ENCODE assay signal across 9 mouse cellular contexts in the genomic region with DNA sequence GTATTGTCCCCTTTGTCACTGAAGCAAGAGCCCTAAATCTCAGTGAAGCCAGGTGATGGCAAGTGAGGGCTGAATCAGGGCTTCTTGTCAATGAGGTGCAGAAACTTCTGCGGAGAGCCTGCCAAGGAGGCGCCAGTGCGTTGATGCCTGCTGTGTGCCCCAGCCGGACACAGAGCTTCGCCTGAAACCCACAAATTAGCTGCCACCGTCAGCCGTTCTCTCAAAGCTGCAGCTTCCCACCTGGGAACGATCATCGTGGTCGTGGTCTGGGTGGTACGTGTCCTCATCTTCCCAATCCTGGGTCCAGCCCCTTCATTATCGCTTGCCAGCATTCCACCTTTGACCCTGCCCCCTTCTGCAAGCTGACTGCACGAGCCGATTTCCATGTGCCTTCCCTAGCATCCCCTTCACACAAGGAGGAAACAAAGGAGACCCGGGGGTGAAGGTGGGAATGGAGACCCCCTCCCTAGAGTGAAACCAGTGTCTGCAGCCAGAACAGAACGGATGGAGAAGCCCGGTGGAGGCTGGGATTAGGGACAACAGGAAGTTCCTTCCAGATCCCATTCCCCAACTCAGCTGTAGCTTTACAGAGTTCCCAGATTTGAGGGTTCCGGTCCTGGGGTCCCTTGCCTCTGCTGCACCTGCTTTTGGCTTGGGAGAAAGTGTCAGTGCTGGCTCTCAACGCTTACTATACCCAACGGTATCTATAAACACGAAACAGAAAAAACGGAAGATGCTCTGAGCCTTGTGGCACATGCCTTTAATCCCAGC. TPM values are rescaled to one million over a fixed set of nuclear protein-coding genes. Genes with fewer than 3 reads are reported as not detected.
DNase-seq lines count a peak whose midpoint lies in the region; ATAC-seq and TF ChIP-seq lines count a peak whose summit lies in the region.
"Had no signal": no experiment of that assay in that cellular context is flagged by ENCODE, and none has a peak within 500 bp of the region (broad histone marks: within the 10 kb centered on the region; RNA-seq: fewer than 3 reads in every experiment).

No protein-coding gene starts in this region.

- no peaks in the 10 kb centered on the region for H3K27me3 ChIP-seq in forebrain, embryonic 13.5 days
- H3K27me3 ChIP-seq in lung, embryonic 16.5 days (ENCODE audit: control insufficient read depth, insufficient read depth, low read depth, low read length), result no peaks in the 10 kb centered on the region

- H3K4me2 ChIP-seq in forebrain, embryonic 13.5 days, result peak overlapping the region; percentile 91
- peak overlapping the region; percentile 83 for H3K4me2 ChIP-seq in lung, embryonic 16.5 days (ENCODE audit: low read depth, low read length)

- peak overlapping the region; percentile 67 to 91 for H3K4me3 ChIP-seq in ES-E14 (ENCODE audit: insufficient read depth in 1 of 2, low read depth in 1 of 2, low read length in 2 of 2, poor library complexity in 1 of 2, severe bottlenecking in 1 of 2)
- peak overlapping the region; percentile 64 for H3K4me3 ChIP-seq in brown adipose tissue, adult 24 weeks (ENCODE audit: insufficient read depth, low read depth, low read length)
- peak overlapping the region; percentile 74 for H3K4me3 ChIP-seq in forebrain, embryonic 13.5 days
- H3K4me3 ChIP-seq in lung, embryonic 16.5 days (ENCODE audit: low read length), result peak overlapping the region; percentile 79

- H3K4me1 ChIP-seq in ES-E14 (ENCODE audit: control insufficient read depth in 2 of 2, insufficient read depth in 2 of 2, low read length in 2 of 2, poor library complexity in 1 of 2), result peaks cover 0 to 3% of the 10 kb centered on the region in 2 experiments; a peak in 1 of 4 replicates
- peaks cover 5% of the 10 kb centered on the region; the same call in 1 of the 2 replicates for H3K4me1 ChIP-seq in brown adipose tissue, adult 24 weeks (ENCODE audit: control insufficient read depth, insufficient read depth, insufficient read length, low read length)
- H3K4me1 ChIP-seq in forebrain, embryonic 13.5 days, result peaks cover 26% of the 10 kb centered on the region
- H3K4me1 ChIP-seq in lung, embryonic 16.5 days (replicated peaks; ENCODE audit: control insufficient read depth, insufficient read depth, low read length), result no peaks in the 10 kb centered on the region; the same call in 1 of the 2 replicates

- ATAC-seq in forebrain, embryonic 13.5 days, result peak; percentile 96
- ATAC-seq in hematopoietic stem cell, adult 5-6 weeks (replicated peaks in 1 of 2; ENCODE audit: insufficient read depth in 1 of 2, low FRiP score in 2 of 2, low TSS enrichment in 1 of 2, low read depth in 1 of 2, poor library complexity in 2 of 2, severe bottlenecking in 2 of 2), result peak; percentile 37 to 53; a peak in 3 of 4 replicates
- peak; percentile 87 for ATAC-seq in lung, embryonic 16.5 days (ENCODE audit: low read depth)

- DNase-seq in ES-E14 (ENCODE audit: low read depth, low spot score), result peak; percentile 71
- peak; percentile 70 for DNase-seq in layer of hippocampus, adult 9-10 months (ENCODE audit: low spot score)
- peak; percentile 93 for DNase-seq in retina, embryonic 14.5 days (ENCODE audit: low spot score)
- DNase-seq in spleen, postnatal 10 days (ENCODE audit: low spot score in 2 of 2), result no peak

- H3K9ac ChIP-seq in ES-E14 (ENCODE audit: insufficient read depth, low read depth, low read length, poor library complexity, severe bottlenecking), result peak overlapping the region; percentile 77
- H3K9ac ChIP-seq in forebrain, embryonic 13.5 days, result peak overlapping the region; percentile 86
- peak overlapping the region; percentile 85 for H3K9ac ChIP-seq in lung, embryonic 16.5 days (ENCODE audit: low read length)

- H3K36me3 ChIP-seq in ES-E14 (ENCODE audit: control insufficient read depth, insufficient read depth, low read length, poor library complexity, severe bottlenecking), result peaks cover 7% of the 10 kb centered on the region; the same call in 1 of the 2 replicates
- peaks cover 15% of the 10 kb centered on the region for H3K36me3 ChIP-seq in forebrain, embryonic 13.5 days (ENCODE audit: poor library complexity, severe bottlenecking)
- peaks cover 2% of the 10 kb centered on the region; the same call in 1 of the 2 replicates for H3K36me3 ChIP-seq in lung, embryonic 16.5 days (ENCODE audit: control insufficient read depth, insufficient read depth, low read length)

- under 1% methylated on average over 22 of the region's 22 CpGs for WGBS in forebrain, embryonic 13.5 days
- WGBS in lung, embryonic 16.5 days, result under 1% methylated on average over 22 of the region's 22 CpGs

- no peaks in the 10 kb centered on the region for H3K9me3 ChIP-seq in ES-E14 (ENCODE audit: control insufficient read depth, insufficient read depth, low read depth, low read length)
- H3K9me3 ChIP-seq in forebrain, embryonic 13.5 days (replicated peaks), result no peaks in the 10 kb centered on the region
- no peaks in the 10 kb centered on the region for H3K9me3 ChIP-seq in lung, embryonic 16.5 days (ENCODE audit: control insufficient read depth, low read length)

- no peak overlapping the region for H3K27ac ChIP-seq in ES-E14 (ENCODE audit: insufficient read depth, low read depth, low read length, poor library complexity, severe bottlenecking)
- no peak overlapping the region for H3K27ac ChIP-seq in brown adipose tissue, adult 24 weeks (replicated peaks; ENCODE audit: low read depth, low read length)
- H3K27ac ChIP-seq in forebrain, embryonic 13.5 days, result peak overlapping the region; percentile 54
- 0 out of 2 replicates have a peak overlapping the region, but pooled peaks have one; percentile 16 for H3K27ac ChIP-seq in lung, embryonic 16.5 days (ENCODE audit: low read length)

- in situ Hi-C loops in ES-E14 (cut with MboI; ENCODE audit: low sequenced_read_pairs in 2 of 2, unreplicated experiment in 2 of 2), result no loop called here

TF ChIP-seq in ES-E14, 5 proteins besides CTCF, POLR2A, EP300 and RAD21:
- 0 out of 2 replicates have a peak, but pooled peaks have one; percentile 15 for TF ChIP-seq ZNF384 (IDR thresholded peaks at IDR 0.05; ENCODE audit: low read depth, low read length)
- peak; percentile 87 for TF ChIP-seq HCFC1 (IDR thresholded peaks at IDR 0.05; ENCODE audit: borderline replicate concordance, insufficient read depth, low read length)
- peak; percentile 3; the same call in 1 of the 2 replicates for TF ChIP-seq ZC3H11A (IDR thresholded peaks at IDR 0.05; ENCODE audit: borderline replicate concordance, low read depth, low read length)
- TF ChIP-seq CHD2 (IDR thresholded peaks at IDR 0.05; ENCODE audit: low read depth, low read length), result peak; percentile 66; the same call in 1 of the 2 replicates
- no peak for TF ChIP-seq MAFK (IDR thresholded peaks at IDR 0.05; ENCODE audit: insufficient read depth, low read depth, low read length)

RNA-seq across cellular contexts. Expression of gene Zfp13, which starts 13.4 kb away (rescaled TPM):
- 19.9 and 26.9 TPM in 2 replicates for total RNA-seq in ES-E14 (2012; rRNA removed)
- polyA plus RNA-seq in brown adipose tissue, adult 24 weeks (2012; ENCODE audit: insufficient read depth, insufficient read length, missing spikeins), result 1.8 and 3.7 TPM in 2 replicates
- 21.2 and 26.8 TPM in 2 replicates for polyA plus RNA-seq in forebrain, embryonic 13.5 days (2015; fragmentation: Nextera tagmentation; extraction: Ambion mirVana)
- 0.25 TPM in 1 of 2 replicates, not detected in the other for total RNA-seq in hematopoietic stem cell, adult 5-6 weeks (2017)
- polyA plus RNA-seq in lung, embryonic 16.5 days (2015; fragmentation: Nextera tagmentation; extraction: Ambion mirVana), result 12.9 TPM in 2 replicates

RNA-seq across cellular contexts. Expression of gene Zscan10, which starts 14.8 kb away (rescaled TPM):
- 62.5 and 93.1 TPM in 2 replicates for total RNA-seq in ES-E14 (2012; rRNA removed)
- polyA plus RNA-seq in brown adipose tissue, adult 24 weeks (2012; ENCODE audit: insufficient read depth, insufficient read length, missing spikeins), result not detected in 2 replicates
- polyA plus RNA-seq in forebrain, embryonic 13.5 days (2015; fragmentation: Nextera tagmentation; extraction: Ambion mirVana), result 0.24 TPM in 1 of 2 replicates, not detected in the other
- not detected in 2 replicates for total RNA-seq in hematopoietic stem cell, adult 5-6 weeks (2017)
- 0.26 and 0.36 TPM in 2 replicates for polyA plus RNA-seq in lung, embryonic 16.5 days (2015; fragmentation: Nextera tagmentation; extraction: Ambion mirVana)
- total RNA-seq: adrenal gland, adult 18-20 months had no signal

RNA-seq across cellular contexts. Expression of gene Zfp213, which starts 21.9 kb away (rescaled TPM):
- total RNA-seq in ES-E14 (2012; rRNA removed), result 8.4 and 8.8 TPM in 2 replicates
- polyA plus RNA-seq in brown adipose tissue, adult 24 weeks (2012; ENCODE audit: insufficient read depth, insufficient read length, missing spikeins), result 3.4 and 4.6 TPM in 2 replicates
- 20.7 and 22.4 TPM in 2 replicates for polyA plus RNA-seq in forebrain, embryonic 13.5 days (2015; fragmentation: Nextera tagmentation; extraction: Ambion mirVana)
- total RNA-seq in hematopoietic stem cell, adult 5-6 weeks (2017), result 6.4 and 11.4 TPM in 2 replicates
- polyA plus RNA-seq in lung, embryonic 16.5 days (2015; fragmentation: Nextera tagmentation; extraction: Ambion mirVana), result 17.4 and 21.7 TPM in 2 replicates

RNA-seq across cellular contexts. Expression of gene Mmp25, which starts 59.2 kb away (rescaled TPM):
- 4.7 and 4.9 TPM in 2 replicates for total RNA-seq in ES-E14 (2012; rRNA removed)
- not detected in 2 replicates for polyA plus RNA-seq in brown adipose tissue, adult 24 weeks (2012; ENCODE audit: insufficient read depth, insufficient read length, missing spikeins)
- polyA plus RNA-seq in forebrain, embryonic 13.5 days (2015; fragmentation: Nextera tagmentation; extraction: Ambion mirVana), result 0.81 and 0.87 TPM in 2 replicates
- 2.7 and 5.2 TPM in 2 replicates for total RNA-seq in hematopoietic stem cell, adult 5-6 weeks (2017)
- polyA plus RNA-seq in lung, embryonic 16.5 days (2015; fragmentation: Nextera tagmentation; extraction: Ambion mirVana), result 0.49 and 0.78 TPM in 2 replicates

Comparison
In these comparisons a context has a peak if more than half of its experiments do, and no peak if none do; other contexts are left out.
1. DNase-seq: peak in ES-E14 (single experiment), layer of hippocampus, adult 9-10 months (single experiment) and retina, embryonic 14.5 days (single experiment); none in spleen, postnatal 10 days (0 of 2).
2. H3K27ac ChIP-seq: peak in forebrain, embryonic 13.5 days (single experiment) and lung, embryonic 16.5 days (single experiment); none in ES-E14 (single experiment) and brown adipose tissue, adult 24 weeks (single experiment).
3. ATAC-seq: peak in every context shown above with its lines; median percentile 96 in forebrain, embryonic 13.5 days; 87 in lung, embryonic 16.5 days; 45 in hematopoietic stem cell, adult 5-6 weeks.
4. Peak in every context shown above with its lines, with median percentiles within 50 percentile points of each other: H3K4me3 ChIP-seq and H3K9ac ChIP-seq.